Mouse (Mus musculus): ENCODE measurements around the gene Rflna.

Rflna gene

DNA sequence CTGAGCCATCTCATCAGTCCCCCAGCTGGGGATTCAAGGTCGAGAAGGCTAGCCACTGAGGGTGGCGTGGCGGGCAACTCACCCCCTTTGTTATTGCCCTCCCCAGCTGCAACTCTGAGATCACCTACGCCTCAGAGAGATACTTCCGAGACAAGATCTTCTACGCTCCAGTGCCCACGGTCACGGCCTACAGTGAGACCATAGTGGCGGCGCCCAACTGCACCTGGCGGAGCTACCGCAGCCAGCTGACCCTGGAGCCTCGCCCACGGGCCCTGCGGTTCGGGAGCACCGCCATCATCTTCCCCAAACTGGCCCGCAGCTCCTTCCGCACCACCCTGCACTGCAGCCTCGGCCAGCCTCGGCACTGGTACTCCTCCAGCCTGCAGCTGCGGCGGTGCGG is 8.1 kb downstream of the Rflna start:
- DNase-seq = no peak

DNA sequence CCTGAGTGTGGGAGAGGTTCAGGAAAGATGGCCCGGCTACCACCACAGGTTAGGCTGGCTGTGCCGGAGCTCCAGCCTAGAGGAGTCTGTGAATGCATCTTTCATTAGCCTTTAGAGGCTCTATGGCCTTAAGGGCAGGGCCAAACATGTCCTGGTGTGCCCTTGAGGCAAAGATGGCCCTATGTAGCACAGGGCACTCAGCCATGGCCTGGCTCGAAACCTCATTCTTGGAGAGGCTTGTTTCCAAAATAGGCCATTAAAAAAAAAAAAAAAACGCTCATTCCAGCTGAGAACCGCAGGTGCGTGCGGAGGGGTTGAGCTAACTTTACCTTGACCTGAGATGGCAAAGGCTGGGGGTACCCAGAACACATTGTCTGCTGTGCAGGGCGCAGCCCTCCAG is 8.6 kb downstream of the Rflna start:
- DNase-seq = no peak

DNA sequence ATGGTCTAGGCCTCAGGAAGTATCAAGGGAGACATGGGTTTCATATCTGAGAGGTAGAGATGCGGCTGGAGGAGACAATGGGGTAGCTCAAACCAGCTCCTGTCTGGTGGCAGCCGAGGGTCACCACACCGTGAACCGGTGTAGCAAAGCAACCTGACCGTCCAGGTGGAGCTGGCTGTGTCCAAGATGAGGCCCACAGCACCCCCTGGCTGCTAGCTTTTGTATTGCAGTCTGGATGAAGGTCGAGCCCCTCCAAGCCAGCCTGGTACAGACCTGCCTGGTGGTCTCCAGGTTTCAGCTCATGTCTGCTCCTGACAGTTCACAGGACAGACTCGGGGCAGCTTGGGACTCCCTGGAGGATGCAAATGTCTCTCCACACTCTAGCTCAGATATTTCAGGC is 11.5 kb downstream of the Rflna start:
- DNase-seq = peak; percentile 72

DNA sequence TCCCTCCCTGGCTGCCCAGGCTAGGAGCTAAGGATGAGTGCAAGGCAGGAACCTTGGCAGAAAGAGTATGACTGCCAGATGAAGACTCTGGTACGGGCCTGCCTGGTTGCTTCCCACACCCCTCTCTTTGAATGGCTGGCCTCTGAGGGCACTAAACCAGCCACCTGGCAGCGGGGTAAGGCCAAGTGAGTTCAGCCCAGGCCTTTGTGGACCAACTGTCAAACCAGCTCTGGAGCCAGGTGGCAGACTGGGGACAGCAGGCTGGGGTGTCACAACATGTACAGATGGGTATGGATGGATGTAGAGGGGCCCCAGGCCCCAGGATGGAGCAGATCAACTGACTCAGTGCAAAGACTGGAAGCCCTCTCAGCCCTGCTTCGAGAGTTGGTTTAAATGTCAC is 12.0 kb downstream of the Rflna start:
- DNase-seq = peak; percentile 65

DNA sequence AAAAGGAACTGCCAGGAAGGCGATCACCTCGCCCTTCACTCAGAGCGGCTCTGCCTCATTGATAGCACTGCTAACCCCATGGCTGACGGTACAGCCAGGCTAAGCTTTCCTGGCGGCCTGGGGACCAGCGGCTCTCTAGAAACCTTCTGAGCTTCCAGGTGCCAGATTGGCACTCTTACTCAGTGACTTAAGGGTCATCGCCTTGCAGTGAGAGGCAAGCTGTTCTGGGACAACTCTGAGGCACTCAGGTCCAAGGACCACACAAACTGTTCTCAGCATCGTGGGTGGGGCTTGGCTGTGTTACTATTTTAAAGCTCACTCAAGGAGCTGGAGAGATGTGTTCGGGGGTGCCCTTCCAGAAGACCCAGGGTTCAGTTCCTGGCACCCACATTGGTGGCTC is 12.6 kb downstream of the Rflna start:
- DNase-seq = peak; percentile 16

DNA sequence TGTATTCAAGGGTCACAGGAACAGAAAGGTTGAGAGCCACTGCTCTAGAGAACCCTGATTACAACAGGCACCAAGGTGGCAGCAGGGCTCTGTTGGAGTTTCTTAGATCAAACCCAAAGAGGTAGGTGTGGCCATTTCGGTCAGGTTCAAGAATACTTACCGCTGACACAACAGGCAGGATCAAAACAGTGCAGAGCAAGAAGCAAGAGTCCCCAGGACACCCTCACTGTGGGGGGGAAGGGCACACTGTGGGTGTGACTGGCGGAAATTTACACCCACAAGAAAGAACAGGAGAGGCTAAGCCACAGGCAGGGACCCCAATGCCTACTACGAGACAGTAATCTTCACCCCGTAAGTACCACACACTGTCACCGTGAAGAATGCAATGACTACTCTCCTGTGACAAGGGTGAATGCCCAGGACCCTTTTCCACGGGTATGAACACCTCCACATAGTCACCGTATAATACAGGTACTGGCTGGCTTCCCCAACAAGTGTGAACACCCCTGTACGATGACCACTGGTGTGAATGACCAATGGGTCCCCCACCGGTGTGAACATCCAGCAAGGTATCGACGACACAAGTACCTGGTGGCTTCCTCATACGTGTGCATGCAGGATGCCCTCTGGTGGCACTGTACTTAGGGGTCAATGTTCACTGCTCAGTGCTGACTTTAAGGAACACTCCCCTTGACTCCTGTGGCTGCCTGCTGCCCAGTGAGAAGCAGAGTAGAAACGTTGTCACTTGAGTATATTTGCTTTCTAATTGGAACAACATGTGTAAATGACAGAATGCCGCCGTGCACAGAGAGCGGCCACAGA is 13.6 kb downstream of the Rflna start:
- peak; percentile 16 for DNase-seq

DNA sequence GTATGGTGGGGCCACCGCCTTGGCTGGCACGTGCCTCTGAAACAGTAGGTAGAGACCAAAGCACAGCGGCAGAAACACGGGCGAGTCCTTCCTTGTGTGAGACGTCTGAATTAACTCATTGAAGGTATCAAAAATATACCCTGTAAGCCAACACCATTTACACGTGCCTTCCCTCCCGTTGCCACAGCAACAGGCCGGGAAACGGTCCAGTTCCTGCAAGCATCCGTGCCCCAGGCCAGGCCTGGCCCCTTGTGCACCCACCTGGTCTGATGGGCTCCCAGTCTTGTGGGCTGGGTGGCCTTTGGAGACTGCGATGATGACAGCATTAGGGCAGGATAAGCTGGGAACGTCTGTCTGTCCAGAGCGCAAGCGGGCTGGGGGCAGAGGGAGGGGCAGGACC is 14.3 kb downstream of the Rflna start:
- DNase-seq = peak; percentile 36

DNA sequence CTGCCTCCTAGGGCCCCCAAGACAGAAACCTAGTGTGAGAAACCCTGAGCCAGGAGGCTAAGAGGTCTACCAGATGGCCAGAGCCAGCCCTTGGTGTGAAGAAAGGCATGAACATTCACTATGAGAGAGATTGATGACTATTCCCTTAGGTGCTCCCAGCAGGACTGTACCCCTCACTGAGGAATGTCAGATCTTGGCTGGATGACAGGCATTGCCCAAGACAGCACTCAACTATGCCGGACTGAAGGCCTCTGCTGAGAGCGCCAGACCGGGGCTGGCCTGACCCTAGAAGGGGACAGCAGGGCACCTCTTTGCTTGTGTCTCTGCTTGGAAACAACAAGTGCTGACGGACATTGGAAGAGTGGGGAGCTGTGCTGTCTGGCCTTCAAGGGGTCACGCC is 16.1 kb downstream of the Rflna start:
- DNase-seq = peak; percentile 24

DNA sequence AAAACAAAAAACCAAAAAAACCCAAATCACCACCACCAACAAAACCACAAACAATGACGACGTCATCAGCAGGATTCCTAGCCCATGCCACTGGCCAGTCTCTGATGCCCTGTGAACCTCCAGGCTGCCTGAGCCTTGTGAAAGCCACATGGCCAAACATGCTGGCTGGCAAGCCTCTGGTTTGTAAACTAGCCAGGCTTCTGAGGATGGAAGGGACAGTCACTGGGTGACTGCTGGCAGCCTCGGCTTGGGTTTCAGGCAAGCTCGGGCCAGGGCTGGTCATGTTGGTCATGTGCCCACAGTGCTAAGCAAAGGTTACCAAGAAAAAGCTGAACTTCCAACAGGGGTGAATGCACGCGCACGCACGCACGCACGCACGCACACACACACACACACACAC is 18.3 kb downstream of the Rflna start:
- peak; percentile 89 for DNase-seq

DNA sequence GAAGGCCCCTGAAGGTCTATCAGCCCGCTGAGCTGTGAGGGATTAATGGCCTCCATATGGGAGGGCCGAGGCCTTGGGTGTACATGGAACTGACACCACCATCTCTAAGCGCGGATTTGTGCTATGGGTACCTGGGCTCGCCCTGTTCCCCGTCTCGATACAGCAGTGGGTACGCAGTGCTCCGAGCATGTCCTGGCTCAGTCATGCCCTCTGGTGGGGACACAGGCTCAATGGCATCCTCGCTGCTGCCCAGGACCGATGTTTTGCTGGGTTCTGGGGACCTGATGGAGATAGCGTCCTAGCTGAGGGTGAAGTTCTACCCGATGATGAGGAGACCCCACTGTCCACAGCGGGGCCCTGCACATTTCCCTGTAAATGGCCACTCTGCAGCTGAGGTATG is 21.0 kb downstream of the Rflna start:
- no peak for DNase-seq

DNA sequence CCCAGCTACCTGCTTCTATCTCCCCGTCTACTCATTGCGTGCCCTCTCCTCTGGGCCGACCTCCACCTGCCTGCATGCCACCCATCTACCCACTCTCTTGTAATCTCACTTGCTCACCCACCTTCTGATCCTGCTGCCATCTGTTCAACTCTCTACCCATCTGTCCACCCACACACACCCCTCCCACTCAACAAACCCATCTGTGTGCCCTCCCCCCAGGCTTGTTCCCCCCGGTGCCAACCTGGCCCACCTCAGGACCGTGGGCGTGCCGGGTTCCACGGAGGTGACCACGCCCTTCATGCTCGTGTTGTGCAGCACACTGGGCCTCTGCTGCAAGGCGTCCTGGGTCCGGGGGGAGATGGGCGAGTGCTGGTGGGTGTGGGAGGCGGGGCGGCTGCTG is 25.4 kb downstream of the Rflna start:
- no peak for DNase-seq

DNA sequence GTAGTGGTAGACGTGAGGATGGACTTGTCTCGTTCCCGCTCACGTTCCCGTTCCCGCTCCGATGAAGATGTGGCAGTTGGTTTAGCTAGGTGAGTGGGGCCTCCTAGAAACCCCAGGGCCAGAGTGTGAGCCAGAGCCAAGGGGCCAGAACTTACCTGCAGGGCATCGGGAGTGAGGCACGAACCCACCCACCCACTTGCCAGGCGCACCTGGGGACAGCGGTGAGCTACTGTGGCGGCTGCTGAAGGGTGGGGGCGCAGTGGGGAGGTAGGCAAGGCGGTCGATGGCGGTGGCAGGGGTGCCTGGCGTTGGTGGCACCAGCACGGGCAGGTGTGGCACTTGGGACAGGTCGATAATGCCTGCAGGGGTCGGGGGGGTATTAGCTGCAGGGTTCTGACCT is 25.9 kb downstream of the Rflna start:
- no peak for DNase-seq

DNA sequence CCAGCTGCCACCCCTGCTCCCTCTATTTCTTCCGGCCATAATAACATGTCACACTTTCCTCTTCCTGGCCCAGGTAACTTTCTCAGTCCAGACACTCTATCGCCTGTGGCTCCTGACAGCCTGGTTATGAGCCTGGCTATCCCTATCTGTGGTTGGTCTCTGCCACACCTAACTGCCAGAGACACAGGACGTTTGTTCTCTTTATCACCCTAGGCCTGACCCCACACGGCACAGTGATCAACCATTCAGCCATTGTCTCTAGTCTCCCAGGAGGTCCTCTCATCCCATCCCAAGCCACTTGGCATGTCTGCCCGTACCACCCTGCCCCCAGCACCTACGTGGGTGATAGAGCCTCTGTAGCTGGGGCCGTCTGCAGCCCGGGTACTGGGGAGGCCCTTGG is 33.5 kb downstream of the Rflna start:
- DNase-seq = no peak

DNA sequence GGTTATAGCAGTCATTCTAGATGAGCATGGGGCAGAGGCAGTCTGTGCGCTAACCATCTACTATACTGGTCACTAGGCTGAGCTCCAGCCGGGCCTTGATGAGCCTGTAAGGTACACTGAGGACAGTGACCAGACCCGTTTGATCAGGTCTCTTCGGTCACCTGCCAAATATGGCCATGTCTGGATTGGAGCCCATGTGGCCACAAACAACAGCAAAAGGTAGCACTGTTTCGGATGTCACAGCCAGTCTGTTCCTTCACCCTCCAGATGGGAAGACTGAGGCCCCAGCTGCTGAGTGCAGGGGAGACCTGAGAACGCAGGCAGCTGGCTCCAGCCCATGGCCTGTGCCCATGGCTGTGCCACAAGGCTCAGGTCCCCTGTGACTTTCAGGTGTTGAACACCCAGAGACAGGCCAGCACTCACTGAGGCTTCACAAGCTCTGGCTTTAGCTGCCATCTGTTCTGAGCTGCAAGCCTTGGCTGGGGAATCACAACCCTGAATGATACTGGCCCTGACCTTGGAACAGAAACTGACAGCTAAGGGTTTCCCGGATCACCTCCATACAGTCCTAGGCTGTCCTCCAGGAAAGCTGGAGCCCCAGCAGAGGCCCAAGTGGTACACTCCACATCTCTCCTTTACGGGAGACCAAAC is 36.5 kb downstream of the Rflna start:
- DNase-seq = peak; percentile 79

DNA sequence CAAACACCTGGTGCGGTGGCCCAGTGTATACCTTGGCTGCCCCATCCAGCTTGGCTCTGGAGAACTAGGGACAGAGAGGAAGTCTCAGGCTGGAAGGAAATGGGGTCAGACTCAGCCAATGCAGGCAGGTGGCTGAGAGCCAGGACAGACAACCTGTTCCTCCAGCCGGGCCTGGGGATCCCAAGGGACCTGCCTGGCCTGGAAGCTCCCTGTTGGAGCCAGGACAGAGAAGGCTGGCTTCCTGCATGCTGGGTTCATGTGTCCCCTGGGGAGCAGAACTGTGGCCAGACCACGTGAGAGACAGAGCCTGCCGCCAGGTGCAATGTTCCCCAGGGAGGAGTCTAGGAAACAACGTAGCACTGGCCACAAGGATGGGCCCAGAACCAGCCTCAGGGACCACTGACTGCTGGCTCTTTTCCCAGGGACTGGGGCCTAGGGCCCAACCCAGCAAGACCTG is 37.1 kb downstream of the Rflna start:
- DNase-seq = peak; percentile 92

DNA sequence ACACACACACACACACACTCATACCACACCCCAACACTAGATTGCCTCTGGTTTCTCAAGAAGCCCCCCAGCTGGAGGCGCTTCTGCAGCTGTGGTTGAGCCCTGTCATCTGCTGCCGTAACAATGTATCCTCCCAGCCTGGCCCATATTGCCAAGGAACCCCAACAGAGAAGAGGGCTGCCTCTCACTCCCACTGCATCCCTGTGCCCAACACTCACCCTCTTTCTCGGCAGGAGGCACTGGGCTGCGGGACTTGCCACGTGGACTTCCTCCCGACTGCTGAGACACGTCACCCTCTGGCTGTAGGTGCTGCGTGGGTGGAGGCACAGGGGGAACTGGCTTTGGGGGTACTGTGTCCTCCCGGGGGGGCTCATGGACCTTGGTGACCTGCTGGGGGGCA is 38.6 kb downstream of the Rflna start:
- no peak for DNase-seq

DNA sequence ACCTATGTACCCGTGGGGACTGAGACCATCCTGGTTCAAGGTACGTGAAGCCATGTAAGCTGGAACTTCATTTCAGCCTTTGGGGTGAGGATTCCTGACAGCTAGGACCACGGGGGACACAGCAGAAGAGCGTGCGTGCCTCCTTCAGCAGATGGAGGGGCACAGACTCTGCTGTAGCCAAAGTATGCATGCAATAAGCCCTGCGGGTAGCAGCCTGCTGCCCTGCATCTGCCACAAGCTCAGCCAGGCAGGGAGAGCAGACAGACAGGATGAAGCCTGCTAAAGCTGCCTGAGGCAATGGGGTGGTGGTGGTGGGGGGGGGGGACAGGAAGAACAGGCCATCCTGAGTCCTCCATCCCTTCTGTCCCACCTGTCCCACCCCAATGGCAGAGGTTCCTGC is 40.4 kb downstream of the Rflna start:
- no peak for DNase-seq

DNA sequence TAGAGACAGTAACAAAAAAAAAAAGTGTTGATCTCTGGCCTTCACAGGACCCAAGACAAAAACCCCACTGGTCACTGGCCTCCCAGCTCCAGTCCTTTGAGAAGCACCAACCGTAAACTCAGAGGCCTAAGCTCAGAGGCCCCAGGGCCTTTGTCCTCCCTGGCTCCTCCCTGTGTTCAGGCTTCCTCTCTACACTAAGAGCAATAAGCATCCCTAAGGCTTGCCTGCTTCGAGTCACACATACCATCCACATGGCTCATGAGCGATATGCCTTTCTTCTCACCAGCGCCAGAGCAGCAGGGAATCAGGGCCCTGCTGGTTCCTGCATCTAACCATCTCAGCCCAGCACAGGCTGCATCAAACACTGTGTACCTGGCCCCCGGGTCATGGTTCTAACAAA is 42.2 kb downstream of the Rflna start:
- no peak for DNase-seq

DNA sequence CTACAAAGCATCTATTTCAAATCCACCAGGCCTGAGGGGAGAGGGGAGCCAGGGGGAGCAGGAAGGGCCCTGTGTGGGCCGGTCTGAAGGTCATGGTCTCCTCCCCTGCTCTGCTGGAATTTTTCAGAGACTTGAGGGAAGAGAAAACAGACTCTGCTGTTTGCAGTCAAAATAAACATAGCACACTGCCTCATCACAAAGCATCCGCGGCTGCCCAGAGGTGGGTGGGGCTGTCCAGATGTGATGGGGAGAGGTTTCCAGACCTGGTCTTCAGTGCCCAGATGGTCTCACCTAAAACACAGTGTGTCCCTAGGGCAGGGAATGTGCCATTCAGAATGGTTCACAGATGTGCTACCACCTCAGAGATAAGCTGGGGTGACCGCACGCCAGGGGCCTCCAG is 43.4 kb downstream of the Rflna start:
- DNase-seq = no peak

DNA sequence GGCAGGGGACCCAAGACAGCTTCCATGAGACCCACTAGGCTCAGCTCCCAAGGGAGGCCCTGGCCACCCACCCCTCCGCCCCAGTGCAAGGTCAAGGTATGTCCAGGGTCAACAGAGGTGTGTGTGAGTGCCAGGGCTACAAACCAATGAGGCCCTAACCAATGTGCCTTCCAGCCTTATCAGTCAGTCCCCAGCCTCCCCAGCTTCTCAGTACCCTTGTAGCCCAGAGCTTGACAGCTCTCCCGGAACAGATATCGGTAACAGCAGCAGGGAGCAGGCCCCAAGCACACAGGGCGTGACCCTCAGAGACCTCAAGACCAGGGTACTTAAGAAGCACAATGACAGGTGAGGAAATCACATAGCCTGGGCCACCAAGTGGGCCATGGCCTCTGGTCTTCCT is 46.5 kb downstream of the Rflna start:
- no peak for DNase-seq

DNA sequence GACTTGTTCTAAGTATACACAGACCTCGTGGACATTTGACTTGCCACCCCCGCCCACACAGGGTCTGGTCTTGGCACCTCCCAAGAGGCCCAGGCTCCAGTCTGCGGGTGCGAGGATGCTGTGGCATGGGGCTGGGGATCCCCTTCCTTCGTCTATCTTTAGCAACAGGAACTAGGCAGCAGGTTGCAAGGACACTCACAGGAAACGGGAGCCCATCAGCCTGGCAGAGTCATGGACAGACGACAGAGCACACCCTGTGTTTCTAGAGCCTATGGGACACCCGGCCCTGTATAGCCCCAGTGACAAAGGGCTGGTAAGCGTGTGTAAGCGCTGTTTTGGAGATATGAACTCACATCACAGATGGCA is 49.2 kb downstream of the Rflna start:
- DNase-seq = no peak

DNA sequence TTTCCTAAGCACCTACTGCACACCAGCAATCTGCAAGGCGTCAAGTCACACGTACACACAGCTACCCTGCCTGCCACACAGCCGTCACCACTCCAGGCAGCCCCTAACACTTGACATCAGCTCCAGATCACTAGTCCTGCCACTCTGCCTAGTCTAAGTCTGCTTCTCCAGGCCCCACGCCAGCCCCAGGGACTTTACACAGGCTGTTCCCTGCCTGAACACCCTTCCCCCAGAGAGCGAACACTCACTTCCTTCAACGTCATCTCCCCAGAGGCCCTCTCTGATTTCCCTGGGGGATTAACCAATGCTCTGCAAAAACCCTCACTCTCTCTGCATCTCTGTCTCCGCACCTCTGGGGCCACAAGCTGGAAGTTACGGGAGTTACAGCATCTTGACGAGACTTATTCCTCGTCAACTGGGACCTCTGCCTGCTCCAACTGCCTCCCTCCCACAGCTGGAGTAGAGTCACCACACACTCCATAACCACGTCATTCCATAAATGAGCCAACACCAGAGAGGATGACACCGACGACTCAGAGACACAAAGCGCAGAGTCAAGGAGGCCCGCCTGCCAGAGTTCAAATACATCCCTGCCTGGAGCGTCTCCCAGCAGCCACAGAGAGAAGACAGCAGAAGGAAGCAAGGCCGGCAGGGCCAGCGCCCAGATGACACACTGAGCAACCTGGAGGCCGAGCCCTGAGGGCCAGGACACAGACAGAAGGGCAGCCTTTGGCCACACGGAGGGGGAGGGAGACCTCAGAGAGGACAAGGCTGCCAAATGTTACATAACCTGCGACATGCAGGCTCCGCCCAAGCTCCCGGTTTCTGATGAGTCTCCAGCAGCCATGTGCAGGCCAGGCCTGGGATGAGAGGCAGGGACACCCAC is 49.8 kb downstream of the Rflna start:
- DNase-seq = peak; percentile 94

DNA sequence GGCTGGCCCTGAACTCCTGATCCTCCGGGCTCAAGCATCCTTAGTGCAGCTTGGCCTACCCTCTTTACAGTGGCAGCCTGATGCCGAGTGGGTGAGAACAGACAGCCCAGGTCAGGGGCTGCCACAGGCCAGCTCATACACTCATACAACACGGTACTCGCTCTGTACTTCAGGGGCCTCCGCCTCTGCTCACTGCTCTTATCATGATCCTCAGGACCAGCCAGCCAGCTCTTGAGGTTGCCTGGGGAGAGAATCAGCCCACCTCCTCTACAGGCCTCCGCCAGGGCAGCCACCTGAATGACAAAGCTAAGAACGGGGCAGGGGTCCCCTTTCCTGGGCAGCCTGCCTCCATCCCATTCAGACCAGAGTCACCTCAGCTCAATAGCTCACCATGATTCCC is 50.6 kb downstream of the Rflna start:
- DNase-seq = no peak

DNA sequence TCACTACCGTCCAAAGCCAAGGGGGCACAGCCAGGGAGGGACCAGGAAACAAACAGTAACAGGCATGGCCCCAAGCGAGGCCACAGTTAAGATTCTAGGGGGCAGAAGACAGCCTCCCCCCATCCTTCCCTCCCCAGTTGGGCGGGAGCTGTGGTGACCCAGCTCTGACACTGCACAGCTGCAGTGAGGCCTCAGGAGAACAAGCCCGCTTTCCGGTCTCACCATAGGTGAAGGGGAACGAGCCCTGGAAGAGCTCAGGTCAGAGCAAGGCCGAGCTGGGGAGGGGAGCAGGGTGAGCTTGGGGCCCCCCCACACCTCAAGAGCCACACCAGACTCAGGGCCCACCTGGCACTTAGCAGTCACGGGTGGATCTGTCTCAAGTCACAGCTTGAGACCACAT is 52.9 kb downstream of the Rflna start:
- peak; percentile 39 for DNase-seq

All from cerebellum, adult 11-12 months (tissue).